Mouse (Mus musculus) splenic B cell, adult 2 months (primary cell): ENCODE data around the gene Fbxw26.
"Not testable (repeated sequence)": the region's sequence is repeated elsewhere in the genome, so short reads cannot be mapped to it uniquely, and the experiment has no call there.

ENCODE experiments used
- DNase-seq: peaks from one replicate; pipeline ENCODE4 v3.0.0-alpha.2; 2011; ENCODE audit warnings: low read depth, low spot score
- H3K27me3 ChIP-seq: 2 replicates; pipeline ENCODE4 v1.6.1; 2012; ENCODE audit warnings: mild to moderate bottlenecking, low read length, moderate library complexity, mixed read lengths; ENCODE audit not compliant: control insufficient read depth, poor library complexity, insufficient read depth, severe bottlenecking
- H3K36me3 ChIP-seq: 2 replicates; pipeline ENCODE4 v1.6.1; 2012; ENCODE audit warnings: mild to moderate bottlenecking, low read length, moderate library complexity, mixed read lengths; ENCODE audit not compliant: control insufficient read depth, poor library complexity, insufficient read depth, severe bottlenecking

Fbxw26 gene

DNA sequence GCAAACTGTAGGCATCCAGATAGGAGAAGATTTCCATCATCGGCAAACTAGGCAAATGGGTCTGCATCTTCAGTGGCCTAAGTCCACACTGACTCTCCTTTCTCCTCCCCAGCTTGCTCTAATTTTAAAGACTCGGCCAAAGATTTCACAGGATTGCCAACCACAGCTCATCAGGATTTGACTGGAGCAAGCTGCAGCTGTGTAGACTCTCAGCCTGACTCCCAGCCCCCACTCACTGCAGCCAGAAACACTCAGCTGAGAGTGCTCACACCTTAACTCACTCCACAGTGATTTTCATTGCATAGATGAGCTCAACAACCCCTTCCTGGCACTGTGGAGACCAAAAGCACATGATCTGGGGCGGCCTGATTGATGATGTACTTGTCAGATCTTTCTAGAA lies at the start of gene Fbxw26:
Gene Fbxw26, minus strand, starts transcription at position 101 of the 400 bp plus-strand sequence.
- H3K36me3 ChIP-seq, DNase-seq, H3K27me3 ChIP-seq: not testable (repeated sequence)

DNA sequence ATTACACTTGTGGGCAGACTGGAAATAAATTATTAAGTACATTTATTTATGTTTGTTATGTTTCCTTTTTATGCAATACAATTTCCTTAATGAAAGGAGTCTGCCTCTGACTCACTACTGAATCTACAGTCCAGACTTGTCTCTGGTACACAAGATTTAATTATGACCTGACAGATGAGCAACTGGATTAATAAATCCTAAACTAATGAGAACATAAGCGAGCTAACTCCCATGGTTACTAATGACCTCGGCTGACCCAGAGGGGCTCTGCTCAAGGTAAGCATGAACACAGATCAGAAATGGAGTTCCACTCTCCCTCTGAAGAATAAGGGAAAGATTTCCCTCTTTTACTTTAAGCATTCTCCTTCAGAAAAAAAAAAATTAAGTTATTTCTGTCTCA lies 49.3 kb upstream of the Fbxw26 start:
- DNase-seq: no peak
- Histone ChIP-seq H3K36me3 (no peaks in the 10 kb centered on the region), H3K27me3 (no peaks in the 10 kb centered on the region)

DNA sequence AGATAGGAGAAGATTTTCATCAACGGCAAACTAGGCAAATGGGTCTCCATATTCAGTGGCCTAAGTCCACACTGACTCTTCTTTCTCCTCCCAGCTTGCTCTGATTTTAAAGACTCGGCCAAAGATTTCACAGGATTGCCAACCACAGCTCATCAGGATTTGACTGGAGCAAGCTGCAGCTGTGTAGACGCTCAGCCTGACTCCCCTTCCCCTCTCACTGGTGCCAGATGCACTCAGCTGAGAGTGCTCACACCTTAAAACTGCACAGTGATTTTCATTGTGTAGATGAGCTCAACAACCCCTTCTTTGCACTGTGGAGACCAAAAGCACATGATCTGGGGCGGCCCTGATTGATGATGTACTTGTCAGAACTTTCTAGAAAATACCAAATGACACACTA lies 44.7 kb upstream of the Fbxw26 start, which contains the start of gene Fbxw27:
Gene Fbxw27, minus strand, starts transcription at position 101 of the 400 bp plus-strand sequence.
- not testable (repeated sequence) for DNase-seq, H3K36me3 ChIP-seq, H3K27me3 ChIP-seq

DNA sequence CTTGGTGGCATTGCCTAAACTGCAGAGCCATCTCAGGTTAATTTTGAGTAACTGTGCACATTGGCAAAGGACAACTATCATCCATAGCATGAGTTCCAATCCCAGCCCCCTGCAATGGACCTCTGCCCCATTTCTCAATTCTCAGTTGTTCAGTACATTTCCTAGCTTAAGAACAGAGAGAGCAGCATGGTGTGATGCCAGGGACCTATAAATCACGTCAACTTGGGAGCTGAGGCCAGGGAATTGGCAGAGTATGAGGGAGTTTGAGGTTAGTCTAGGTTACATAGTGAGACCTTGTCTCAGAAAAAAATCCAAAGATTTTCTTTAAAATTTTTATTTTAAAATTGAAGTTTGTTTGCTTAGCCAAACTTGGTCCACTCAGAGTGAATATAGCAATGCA lies 21.0 kb upstream of the Fbxw26 start:
- H3K36me3 ChIP-seq, H3K27me3 ChIP-seq, DNase-seq: not testable (repeated sequence)

DNA sequence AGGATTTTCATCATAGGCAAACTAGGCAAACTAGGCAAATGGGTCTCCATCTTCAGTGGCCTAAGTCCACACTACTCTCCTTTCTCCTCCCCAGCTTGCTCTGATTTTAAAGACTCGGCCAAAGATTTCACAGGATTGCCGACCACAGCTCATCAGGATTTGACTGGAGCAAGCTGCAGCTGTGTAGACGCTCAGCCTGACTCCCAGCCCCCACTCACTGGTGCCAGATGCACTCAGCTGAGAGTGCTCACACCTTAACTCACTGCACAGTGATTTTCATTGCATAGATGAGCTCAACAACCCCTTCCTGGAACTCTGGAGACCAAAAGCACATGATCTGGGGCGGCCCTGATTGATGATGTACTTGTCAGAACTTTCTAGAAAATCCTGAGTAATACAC lies 43.3 kb downstream of the Fbxw26 start, which contains the start of gene Fbxw18:
Gene Fbxw18, minus strand, starts transcription at position 101 of the 400 bp plus-strand sequence.
- DNase-seq, H3K27me3 ChIP-seq, H3K36me3 ChIP-seq: not testable (repeated sequence)

DNA sequence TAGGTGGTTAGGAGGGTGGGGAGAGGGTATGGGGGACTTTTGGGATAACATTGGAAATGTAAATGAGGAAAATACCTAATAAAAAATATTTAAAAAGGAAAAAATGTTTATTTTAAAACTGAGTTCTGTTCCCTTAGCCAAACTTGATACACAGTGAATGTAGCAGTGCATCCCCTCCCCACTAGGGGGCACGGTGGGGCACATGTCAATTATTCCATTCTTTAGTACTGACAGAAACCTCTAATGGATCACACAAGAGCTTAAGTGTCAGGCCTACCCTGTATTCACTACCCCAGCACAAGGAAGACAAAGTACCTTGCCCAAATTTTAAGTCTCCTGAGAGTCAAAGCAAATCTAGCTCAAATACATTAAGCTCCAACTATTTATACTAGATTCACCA lies 60.6 kb downstream of the Fbxw26 start:
- DNase-seq: peak; percentile 14

More for the DNA sequence above, 60.6 kb downstream of the Fbxw26 start:
- H3K36me3 ChIP-seq: no peaks in the 10 kb centered on the region
- H3K27me3 ChIP-seq: no peaks in the 10 kb centered on the region
